Mouse (Mus musculus): Measurements from ENCODE around the gene Abhd5.

GRCm38 (mm10) chr9:122378986-122379385, 27.6 kb downstream of the Abhd5 start:
- no peak for TF ChIP-seq POLR2A (IDR thresholded peaks at IDR 0.05; ENCODE audit: low read depth, low read length)
- no peak for TF ChIP-seq CTCF (conservative IDR thresholded peaks at IDR 0.05; ENCODE audit: insufficient read depth, insufficient read length, low read depth, low read length)

All from kidney, adult 2 months (tissue).